Mouse (Mus musculus) limb, embryonic 11.5 days (tissue): ENCODE measurements around the gene Vps26a. TPM values are rescaled to one million over a fixed set of nuclear protein-coding genes. Genes with fewer than 3 reads are reported as not detected.

Experiments used
- ATAC-seq: fragments of 200-750 bp; cut with Nextera tagmentation; 2 replicates; pipeline ENCODE4 v1.8.0; 2017; ENCODE audit warnings: low read depth; ENCODE audit not compliant: insufficient number of reproducible peaks, low FRiP score, low TSS enrichment
- DNase-seq: peaks from one replicate; pipeline ENCODE4 v3.0.0-alpha.2; 2015; ENCODE audit warnings: low spot score
- H3K27ac ChIP-seq: fragments of 300-500 bp; sonication (generic); replicated peaks from 2 replicates; pipeline ENCODE4 v1.5.1; 2014; ENCODE audit warnings: low read depth, mild to moderate bottlenecking, low read length
- H3K27me3 ChIP-seq: fragments of 300-500 bp; sonication (generic); 2 replicates; pipeline ENCODE4 v1.6.1; 2014; ENCODE audit warnings: mild to moderate bottlenecking, low read length, mixed read lengths; ENCODE audit not compliant: control insufficient read depth, insufficient read depth
- H3K36me3 ChIP-seq: fragments of 300-500 bp; sonication (generic); 2 replicates; pipeline ENCODE4 v1.6.1; 2014; ENCODE audit warnings: mild to moderate bottlenecking, low read length, moderate library complexity, mixed read lengths; ENCODE audit not compliant: control insufficient read depth, insufficient read depth
- H3K4me1 ChIP-seq: fragments of 300-500 bp; sonication (generic); 2 replicates; pipeline ENCODE4 v1.6.1; 2014; ENCODE audit warnings: low read length, mixed read lengths; ENCODE audit not compliant: control insufficient read depth, insufficient read depth
- H3K4me2 ChIP-seq: fragments of 300-500 bp; sonication (generic); 2 replicates; pipeline ENCODE4 v1.6.1; 2014; ENCODE audit warnings: low read depth, mild to moderate bottlenecking, moderate library complexity; ENCODE audit not compliant: severe bottlenecking
- H3K4me3 ChIP-seq: fragments of 300-500 bp; sonication (generic); 2 replicates; pipeline ENCODE4 v1.5.1; 2014; ENCODE audit warnings: low read depth, low read length
- H3K9ac ChIP-seq: fragments of 300-500 bp; sonication (generic); 2 replicates; pipeline ENCODE4 v1.6.1; 2014; ENCODE audit warnings: mild to moderate bottlenecking, low read length
- H3K9me3 ChIP-seq: fragments of 300-500 bp; sonication (generic); 2 replicates; pipeline ENCODE4 v1.6.1; 2016; ENCODE audit warnings: low read length; ENCODE audit not compliant: control insufficient read depth
- WGBS: fragments of 180-500 bp; shearing (Covaris S2); extraction: QIAGEN DNeasy Blood & Tissue Kit; methylation state at CpG from one replicate; pipeline ENCODE4 v1.1.7; 2014; 5-methylcytosine and 5-hydroxymethylcytosine counted together
- polyA plus RNA-seq: library from polyadenylated mRNA; unstranded; fragments of >200 nt; fragmentation: Nextera tagmentation; extraction: Ambion mirVana; gene quantifications from 2 replicates; pipeline ENCODE4 v1.2.1, GENCODE M21; 2014

Vps26a gene
- 81.3 and 82.3 TPM in 2 replicates for polyA plus RNA-seq

- Histone ChIP-seq H3K36me3 (no peaks in the 10 kb centered on the region), H3K9me3 (no peaks in the 10 kb centered on the region), H3K9ac (peak within 1 kb of the TSS; percentile 59), H3K4me2 (peak within 1 kb of the TSS; percentile 78), H3K4me3 (peak within 1 kb of the TSS; percentile 79), H3K27ac (no peak within 1 kb of the TSS), H3K4me1 (no peaks in the 10 kb centered on the region), H3K27me3 (no peaks in the 10 kb centered on the region)
- under 1% methylated on average over 59 of the region's 59 CpGs for WGBS
- ATAC-seq (peak; percentile 88), DNase-seq (peak; percentile 100)
Measured at GRCm38 (mm10) chr10:62486618-62487415, at the start of gene Vps26a. TSS of gene Vps26a (minus strand) at chr10:62486805.

- no peaks in the 10 kb centered on the region for H3K9me3 ChIP-seq
- no peak for ATAC-seq
- 89% methylated on average over 7 of the region's 7 CpGs for WGBS
- H3K27me3 ChIP-seq = no peaks in the 10 kb centered on the region
- no peak overlapping the region for H3K4me3 ChIP-seq
- no peak for DNase-seq
- H3K9ac ChIP-seq = no peak overlapping the region
- no peak overlapping the region for H3K27ac ChIP-seq
- H3K4me1 ChIP-seq = no peaks in the 10 kb centered on the region
- H3K36me3 ChIP-seq = no peaks in the 10 kb centered on the region
- H3K4me2 ChIP-seq = no peak overlapping the region
Measured at GRCm38 (mm10) chr10:62534509-62534908, 47.9 kb upstream of the Vps26a start.

GRCm38 (mm10) chr10:62532832-62533231, 46.2 kb upstream of the Vps26a start:
- DNase-seq = no peak
- Histone ChIP-seq H3K27me3 (no peaks in the 10 kb centered on the region), H3K4me1 (no peaks in the 10 kb centered on the region), H3K9ac (no peak overlapping the region), H3K27ac (no peak overlapping the region), H3K9me3 (no peaks in the 10 kb centered on the region), H3K36me3 (no peaks in the 10 kb centered on the region), H3K4me2 (no peak overlapping the region), H3K4me3 (no peak overlapping the region)
- ATAC-seq = no peak
- 57% methylated on average over 2 of the region's 2 CpGs for WGBS

- DNase-seq (no peak), ATAC-seq (no peak)
- no peak overlapping the region for H3K4me2 ChIP-seq
- H3K36me3 ChIP-seq = no peaks in the 10 kb centered on the region
- H3K4me3 ChIP-seq = no peak overlapping the region
- no peaks in the 10 kb centered on the region for H3K9me3 ChIP-seq
- WGBS = 90% methylated on average over 9 of the region's 9 CpGs
- no peaks in the 10 kb centered on the region for H3K27me3 ChIP-seq
- H3K4me1 ChIP-seq = no peaks in the 10 kb centered on the region
- H3K27ac ChIP-seq = no peak overlapping the region
- no peak overlapping the region for H3K9ac ChIP-seq
Measured at GRCm38 (mm10) chr10:62530183-62530582, 43.6 kb upstream of the Vps26a start.

GRCm38 (mm10) chr10:62527351-62527750, 40.7 kb upstream of the Vps26a start, which contains the start of gene Srgn:
TSS of gene Srgn (minus strand) at chr10:62527451.
- DNase-seq = no peak
- ATAC-seq = no peak
- H3K4me3 ChIP-seq = no peak within 1 kb of the TSS
- no peaks in the 10 kb centered on the region for H3K9me3 ChIP-seq
- H3K4me2 ChIP-seq = no peak within 1 kb of the TSS
- no peak within 1 kb of the TSS for H3K27ac ChIP-seq
- H3K9ac ChIP-seq = no peak within 1 kb of the TSS
- 88% methylated on average over 14 of the region's 14 CpGs for WGBS
- H3K36me3 ChIP-seq = no peaks in the 10 kb centered on the region
- no peaks in the 10 kb centered on the region for H3K4me1 ChIP-seq
- no peaks in the 10 kb centered on the region for H3K27me3 ChIP-seq

- Histone ChIP-seq H3K4me1 (no peaks in the 10 kb centered on the region), H3K9me3 (no peaks in the 10 kb centered on the region), H3K27me3 (no peaks in the 10 kb centered on the region), H3K36me3 (no peaks in the 10 kb centered on the region), H3K9ac (no peak overlapping the region), H3K4me3 (no peak overlapping the region), H3K27ac (no peak overlapping the region), H3K4me2 (no peak overlapping the region)
- WGBS = 82% methylated on average over 7 of the region's 7 CpGs
- DNase-seq (no peak), ATAC-seq (no peak)
Measured at GRCm38 (mm10) chr10:62522346-62522950, 35.8 kb upstream of the Vps26a start.

- H3K27ac ChIP-seq = no peak overlapping the region
- H3K9me3 ChIP-seq = no peaks in the 10 kb centered on the region
- no peaks in the 10 kb centered on the region for H3K36me3 ChIP-seq
- 74% methylated on average over 4 of the region's 4 CpGs for WGBS
- H3K4me2 ChIP-seq = no peak overlapping the region
- no peaks in the 10 kb centered on the region for H3K4me1 ChIP-seq
- H3K4me3 ChIP-seq = no peak overlapping the region
- H3K9ac ChIP-seq = no peak overlapping the region
- ATAC-seq (no peak), DNase-seq (no peak)
- H3K27me3 ChIP-seq = no peaks in the 10 kb centered on the region
Measured at GRCm38 (mm10) chr10:62521763-62522162, 35.2 kb upstream of the Vps26a start.

GRCm38 (mm10) chr10:62520911-62521310, 34.3 kb upstream of the Vps26a start:
- H3K4me1 ChIP-seq = no peaks in the 10 kb centered on the region
- DNase-seq = no peak

More at GRCm38 (mm10) chr10:62520911-62521310, 34.3 kb upstream of the Vps26a start:
- no peak for ATAC-seq
- Histone ChIP-seq H3K9me3 (no peaks in the 10 kb centered on the region), H3K4me3 (no peak overlapping the region), H3K27me3 (no peaks in the 10 kb centered on the region), H3K36me3 (no peaks in the 10 kb centered on the region), H3K9ac (no peak overlapping the region), H3K27ac (no peak overlapping the region), H3K4me2 (no peak overlapping the region)
- WGBS = 67% methylated on average over 2 of the region's 2 CpGs
